ENCODE assay signal across 19 mouse cellular contexts in genomic region chr5:115872956-115873355, GRCm38 (mm10). TPM values are rescaled to one million over a fixed set of nuclear protein-coding genes. Genes with fewer than 3 reads are reported as not detected.
A peak's percentile ranks its signal among the peaks of the same experiment; 100 is the strongest.
DNase-seq lines count a peak whose midpoint lies in the region; ATAC-seq lines count a peak whose summit lies in the region.
"Had no signal": no experiment of that assay in that cellular context is flagged by ENCODE, and none has a peak within 500 bp of the region (broad histone marks: within the 10 kb centered on the region; RNA-seq: fewer than 3 reads in every experiment).

No protein-coding gene starts in this region.

- H3K9me3 ChIP-seq in embryonic facial prominence, embryonic 14.5 days (ENCODE audit: control insufficient read depth, low read length) = no peaks in the 10 kb centered on the region
- no peaks in the 10 kb centered on the region for H3K9me3 ChIP-seq in embryonic facial prominence, embryonic 10.5 days
- H3K9me3 ChIP-seq: embryonic facial prominence, embryonic 13.5 days; forebrain, embryonic 13.5 days; forebrain, embryonic 15.5 days had no signal

- H3K36me3 ChIP-seq in embryonic facial prominence, embryonic 14.5 days (ENCODE audit: control insufficient read depth, insufficient read depth, low read length) = peaks cover 17% of the 10 kb centered on the region
- peaks cover 80% of the 10 kb centered on the region for H3K36me3 ChIP-seq in embryonic facial prominence, embryonic 10.5 days (replicated peaks)
- H3K36me3 ChIP-seq: forebrain, embryonic 15.5 days had no signal

- H3K27me3 ChIP-seq in embryonic facial prominence, embryonic 14.5 days (replicated peaks; ENCODE audit: control insufficient read depth, insufficient read depth, low read length) = no peaks in the 10 kb centered on the region
- no peaks in the 10 kb centered on the region for H3K27me3 ChIP-seq in embryonic facial prominence, embryonic 10.5 days (replicated peaks; ENCODE audit: low read depth, poor library complexity, severe bottlenecking)
- H3K27me3 ChIP-seq: embryonic facial prominence, embryonic 13.5 days; forebrain, embryonic 13.5 days; forebrain, embryonic 15.5 days had no signal

- no peak overlapping the region for H3K9ac ChIP-seq in embryonic facial prominence, embryonic 14.5 days (ENCODE audit: low read depth, low read length)
- H3K9ac ChIP-seq: embryonic facial prominence, embryonic 13.5 days; forebrain, embryonic 13.5 days; forebrain, embryonic 15.5 days; forebrain, postnatal 0 days had no signal

- WGBS in embryonic facial prominence, embryonic 14.5 days = 57% methylated on average over 4 of the region's 4 CpGs
- WGBS in embryonic facial prominence, embryonic 10.5 days = 94% methylated on average over 4 of the region's 4 CpGs
- WGBS in large intestine, adult 2 months = 24% methylated on average over 4 of the region's 4 CpGs

- ATAC-seq in embryonic facial prominence, embryonic 14.5 days (ENCODE audit: low read depth) = no peak
- ATAC-seq: forebrain, embryonic 13.5 days; forebrain, embryonic 15.5 days; forebrain, postnatal 0 days had no signal

- DNase-seq in embryonic facial prominence, embryonic 14.5 days (ENCODE audit: low spot score) = peak; percentile 30
- no peak for DNase-seq in embryonic facial prominence, embryonic 10.5 days (ENCODE audit: low spot score)
- DNase-seq in 3T3-L1 (ENCODE audit: low read depth, low spot score) (peak; percentile 3), MN1 (ENCODE audit: low spot score) (peak; percentile 30)
- DNase-seq in large intestine, adult 2 months (ENCODE audit: low read depth, low spot score) = peak; percentile 71
- no peak for DNase-seq in heart, adult 18-20 months
- DNase-seq in cerebellum, adult 8-10 months = no peak
- DNase-seq: adrenal gland, adult 2 months; adrenal gland, postnatal 10 days; adrenal gland, postnatal 25 days; cerebellum, adult 11 months; cerebellum, adult 18-20 months; cerebellum, adult 9-10 months; cerebellum, postnatal 10 days; cerebellum, postnatal 25 days; forebrain, postnatal 0 days had no signal

- H3K27ac ChIP-seq in embryonic facial prominence, embryonic 14.5 days (replicated peaks; ENCODE audit: low read depth, low read length) = no peak overlapping the region
- no peak overlapping the region for H3K27ac ChIP-seq in embryonic facial prominence, embryonic 10.5 days (replicated peaks)
- H3K27ac ChIP-seq: embryonic facial prominence, embryonic 13.5 days; forebrain, embryonic 13.5 days; forebrain, embryonic 15.5 days had no signal

- H3K4me2 ChIP-seq in embryonic facial prominence, embryonic 14.5 days (ENCODE audit: low read depth, low read length) = no peak overlapping the region
- H3K4me2 ChIP-seq: embryonic facial prominence, embryonic 13.5 days; forebrain, embryonic 13.5 days; forebrain, embryonic 15.5 days had no signal

- H3K4me3 ChIP-seq in embryonic facial prominence, embryonic 14.5 days (ENCODE audit: low read depth, low read length) = no peak overlapping the region
- no peak overlapping the region for H3K4me3 ChIP-seq in embryonic facial prominence, embryonic 10.5 days
- H3K4me3 ChIP-seq: embryonic facial prominence, embryonic 13.5 days; forebrain, embryonic 13.5 days; forebrain, embryonic 15.5 days had no signal

- no peaks in the 10 kb centered on the region for H3K4me1 ChIP-seq in embryonic facial prominence, embryonic 14.5 days (ENCODE audit: control insufficient read depth, insufficient read depth, low read length)
- H3K4me1 ChIP-seq in embryonic facial prominence, embryonic 10.5 days = peaks cover 6% of the 10 kb centered on the region; the same call in 1 of the 2 replicates
- H3K4me1 ChIP-seq: embryonic facial prominence, embryonic 13.5 days had no signal

RNA-seq across cellular contexts. Expression of gene Cit, which starts 27.9 kb away (rescaled TPM):
- 16.6 and 16.8 TPM in 2 replicates for polyA plus RNA-seq in embryonic facial prominence, embryonic 14.5 days (2014; fragmentation: Nextera tagmentation; extraction: Ambion mirVana)
- polyA plus RNA-seq in embryonic facial prominence, embryonic 10.5 days (2016; fragmentation: Nextera tagmentation; extraction: Ambion mirVana) = 41.3 and 44.0 TPM in 2 replicates
- polyA plus RNA-seq in large intestine, adult 2 months (2012; rRNA removed) = 2.9 and 5.9 TPM in 2 replicates
- total RNA-seq in heart, adult 18-20 months (2021) = 1 to 10 TPM in 1 of 2 experiments, under 1 TPM in 1; 0.77 to 1.0 TPM

Comparison
In these comparisons a context has a peak if more than half of its experiments do, and no peak if none do; other contexts are left out.
1. DNase-seq: peak in embryonic facial prominence, embryonic 14.5 days (single experiment), 3T3-L1 (single experiment), MN1 (single experiment) and large intestine, adult 2 months (single experiment); none in embryonic facial prominence, embryonic 10.5 days (single experiment), heart, adult 18-20 months (0 of 2) and cerebellum, adult 8-10 months (single experiment).